Mouse (Mus musculus): Measurements from ENCODE around the gene Amigo1. TPM values are rescaled to one million over a fixed set of nuclear protein-coding genes. Genes with fewer than 3 reads are reported as not detected.

Amigo1 gene
- polyA plus RNA-seq, 1 experiment from 2014 or later: 2.8 TPM

DNA sequence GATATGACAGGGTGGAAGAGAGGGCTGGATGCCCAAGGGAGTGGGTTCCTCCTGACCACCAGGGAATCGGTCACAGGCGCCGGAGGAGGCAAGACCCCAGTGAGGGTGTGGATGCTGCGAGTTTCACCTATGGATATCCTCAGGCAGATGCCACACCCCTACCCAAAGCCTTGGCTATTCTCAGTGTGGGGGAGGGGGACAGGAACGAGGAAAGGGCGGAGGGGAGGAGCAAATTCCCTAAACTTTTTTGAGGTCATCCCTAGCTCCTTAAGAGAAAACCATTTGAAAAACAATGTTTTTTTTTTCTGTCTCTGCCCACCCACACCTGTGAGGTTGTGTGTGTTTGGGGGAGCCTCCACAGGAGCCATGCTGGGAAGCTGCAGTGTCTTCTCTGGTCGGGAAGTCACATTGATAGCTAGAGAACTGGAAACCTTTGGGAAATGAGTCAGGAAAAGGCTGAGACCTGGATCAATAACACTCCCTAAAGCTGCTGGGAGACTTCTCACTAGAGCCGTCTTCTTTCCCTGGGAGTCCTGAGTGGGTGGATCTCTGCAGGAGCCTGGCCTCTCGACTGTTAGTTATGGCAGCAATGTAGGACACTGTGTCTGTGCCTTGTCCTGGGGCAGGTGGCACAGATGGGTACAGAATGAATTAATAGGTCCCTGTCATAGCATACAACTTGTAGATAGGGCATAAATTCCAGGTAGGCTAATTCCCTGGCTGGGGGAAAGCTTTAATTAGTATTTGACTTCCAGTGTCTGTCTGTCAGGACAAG lies 2.8 kb downstream of the Amigo1 start:
- Histone ChIP-seq H3K9me3 (ENCODE audit: control insufficient read depth) (no peaks in the 10 kb centered on the region), H3K4me2 (replicated peaks; ENCODE audit: low read depth) (no peak overlapping the region), H3K27ac (ENCODE audit: low read depth, low read length) (no peak overlapping the region), H3K9ac (ENCODE audit: low read depth, low read length) (no peak overlapping the region), H3K27me3 (replicated peaks; ENCODE audit: control insufficient read depth, insufficient read depth, low read length) (no peaks in the 10 kb centered on the region), H3K36me3 (ENCODE audit: control insufficient read depth, insufficient read depth) (no peaks in the 10 kb centered on the region; the same call in 1 of the 2 replicates), H3K4me1 (replicated peaks; ENCODE audit: control insufficient read depth, insufficient read depth, low read length) (0 out of 2 replicates have a peak, but pooled peaks cover 2% of the 10 kb centered on the region), H3K4me3 (ENCODE audit: low read depth, low read length) (no peak overlapping the region)
- WGBS: 82% methylated on average over 9 of the region's 9 CpGs
- ATAC-seq: no peak
- TF ChIP-seq CTCF (IDR thresholded peaks at IDR 0.05; ENCODE audit: low read depth): no peak

DNA sequence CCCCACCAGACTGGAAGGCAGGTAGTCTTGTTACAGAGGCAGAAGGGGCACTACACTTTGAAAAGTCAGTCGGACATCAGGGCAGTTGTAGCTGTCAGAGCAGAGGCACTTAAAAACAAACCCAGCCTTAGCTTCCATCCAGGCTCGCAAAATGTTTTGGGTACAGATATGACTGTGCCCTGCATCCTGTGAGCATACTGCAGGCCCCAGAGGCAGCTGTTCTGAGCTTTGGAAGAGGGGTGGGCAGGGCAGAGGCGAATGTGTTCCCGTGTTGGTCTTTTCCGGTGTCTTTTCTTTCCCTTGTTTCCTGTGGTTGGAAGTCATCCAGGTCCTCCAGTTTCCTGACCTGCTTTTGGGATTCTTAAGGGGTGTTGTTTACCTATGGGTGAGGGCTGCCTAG lies 3.8 kb downstream of the Amigo1 start:
- Histone ChIP-seq H3K4me2 (replicated peaks; ENCODE audit: low read depth) (peak overlapping the region; percentile 28; the same call in 1 of the 2 replicates), H3K36me3 (ENCODE audit: control insufficient read depth, insufficient read depth) (no peaks in the 10 kb centered on the region; the same call in 1 of the 2 replicates), H3K4me1 (replicated peaks; ENCODE audit: control insufficient read depth, insufficient read depth, low read length) (0 out of 2 replicates have a peak, but pooled peaks cover 2% of the 10 kb centered on the region), H3K9ac (ENCODE audit: low read depth, low read length) (no peak overlapping the region), H3K9me3 (ENCODE audit: control insufficient read depth) (no peaks in the 10 kb centered on the region), H3K27ac (ENCODE audit: low read depth, low read length) (no peak overlapping the region), H3K4me3 (ENCODE audit: low read depth, low read length) (no peak overlapping the region), H3K27me3 (replicated peaks; ENCODE audit: control insufficient read depth, insufficient read depth, low read length) (no peaks in the 10 kb centered on the region)
- ATAC-seq: no peak
- TF ChIP-seq CTCF (IDR thresholded peaks at IDR 0.05; ENCODE audit: low read depth): no peak
- 31% methylated on average over 5 of the region's 5 CpGs for WGBS

DNA sequence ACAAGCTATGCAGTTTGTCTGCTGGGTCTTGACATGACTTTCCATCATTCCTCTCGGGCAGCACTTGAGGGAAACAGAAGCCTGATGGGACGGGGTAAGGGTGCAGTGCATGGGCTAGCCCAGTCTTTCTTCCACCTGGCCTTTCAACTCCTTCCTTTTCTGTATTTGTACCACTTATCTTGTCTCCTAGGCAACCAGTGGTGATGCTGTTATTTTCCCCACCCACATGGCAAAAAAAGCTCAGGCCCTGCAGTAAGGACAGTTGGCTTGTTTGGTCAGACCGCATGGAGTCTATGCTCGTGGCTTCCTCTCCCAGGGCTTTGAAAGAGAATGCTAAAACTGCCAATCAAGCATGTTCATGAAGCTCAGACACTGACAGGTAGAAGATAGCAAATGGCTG lies 7.6 kb downstream of the Amigo1 start:
- H3K4me3 ChIP-seq (ENCODE audit: low read depth, low read length): no peak overlapping the region
- H3K4me1 ChIP-seq (replicated peaks; ENCODE audit: control insufficient read depth, insufficient read depth, low read length): no peaks in the 10 kb centered on the region
- no peak for TF ChIP-seq CTCF (IDR thresholded peaks at IDR 0.05; ENCODE audit: low read depth)
- H3K4me2 ChIP-seq (replicated peaks; ENCODE audit: low read depth): no peak overlapping the region
- no peak for ATAC-seq
- no peaks in the 10 kb centered on the region for H3K9me3 ChIP-seq (ENCODE audit: control insufficient read depth)
- no peak overlapping the region for H3K27ac ChIP-seq (ENCODE audit: low read depth, low read length)
- 54% methylated on average over 4 of the region's 4 CpGs for WGBS
- no peaks in the 10 kb centered on the region for H3K27me3 ChIP-seq (replicated peaks; ENCODE audit: control insufficient read depth, insufficient read depth, low read length)
- H3K36me3 ChIP-seq (ENCODE audit: control insufficient read depth, insufficient read depth): peaks cover 8% of the 10 kb centered on the region; the same call in 1 of the 2 replicates
- H3K9ac ChIP-seq (ENCODE audit: low read depth, low read length): no peak overlapping the region

DNA sequence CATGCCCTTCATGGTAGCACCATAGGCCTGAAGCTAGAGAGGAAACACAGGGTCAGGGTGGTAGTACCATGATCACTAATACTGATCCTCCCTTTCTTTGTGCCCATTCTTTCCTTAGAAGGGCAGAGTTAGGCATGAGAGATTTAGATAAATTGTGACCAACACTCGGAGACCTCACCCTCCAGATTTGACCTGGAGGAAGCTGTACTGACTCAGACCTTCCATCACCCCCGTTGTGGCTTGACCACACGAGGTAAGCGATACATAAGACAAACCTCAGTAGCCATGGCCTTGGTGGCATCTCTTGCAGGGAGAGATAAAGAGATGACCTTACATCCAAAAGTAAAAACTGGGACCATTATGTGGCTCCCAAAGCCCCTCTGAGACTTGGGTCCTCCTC lies 9.2 kb downstream of the Amigo1 start:
- ATAC-seq: no peak

DNA sequence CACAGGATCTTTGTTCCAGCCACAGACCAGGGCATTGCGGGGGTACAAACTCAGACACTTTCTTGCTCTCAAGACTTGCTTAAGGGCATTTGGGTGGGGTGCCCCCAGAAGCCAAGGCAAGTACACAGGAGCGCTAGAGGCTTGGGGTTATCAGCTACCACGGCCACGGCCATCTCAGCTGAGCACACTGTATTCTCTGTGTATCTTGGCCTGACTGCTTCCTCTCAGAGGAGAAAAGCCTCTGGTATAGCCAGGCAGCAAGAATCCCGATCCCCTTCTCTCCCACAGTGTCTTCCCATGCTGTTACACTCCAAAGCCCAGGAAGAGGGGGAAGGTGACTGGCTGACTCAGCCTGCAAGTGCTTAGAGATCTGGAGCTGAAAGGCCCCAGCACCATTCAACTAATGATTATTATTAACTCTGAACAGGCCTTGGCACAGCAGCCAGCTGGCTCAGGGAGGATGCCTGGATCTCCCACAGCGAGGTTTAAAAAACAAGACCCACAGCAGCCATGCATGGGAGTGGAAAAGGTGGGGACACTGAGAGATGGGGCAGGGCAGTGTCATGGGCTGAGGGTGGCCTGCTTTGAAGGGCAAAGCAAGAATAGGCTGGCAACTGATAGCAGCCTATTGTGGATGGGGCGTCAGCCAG lies 9.9 kb downstream of the Amigo1 start:
- no peaks in the 10 kb centered on the region for H3K27me3 ChIP-seq (replicated peaks; ENCODE audit: control insufficient read depth, insufficient read depth, low read length)
- 82% methylated on average over 7 of the region's 7 CpGs for WGBS
- H3K4me3 ChIP-seq (ENCODE audit: low read depth, low read length): no peak overlapping the region
- no peak for TF ChIP-seq CTCF (IDR thresholded peaks at IDR 0.05; ENCODE audit: low read depth)
- no peak for ATAC-seq
- H3K9me3 ChIP-seq (ENCODE audit: control insufficient read depth): no peaks in the 10 kb centered on the region
- no peak overlapping the region for H3K27ac ChIP-seq (ENCODE audit: low read depth, low read length)
- H3K9ac ChIP-seq (ENCODE audit: low read depth, low read length): no peak overlapping the region
- H3K36me3 ChIP-seq (ENCODE audit: control insufficient read depth, insufficient read depth): peaks cover 8% of the 10 kb centered on the region; the same call in 1 of the 2 replicates
- H3K4me1 ChIP-seq (replicated peaks; ENCODE audit: control insufficient read depth, insufficient read depth, low read length): no peaks in the 10 kb centered on the region
- no peak overlapping the region for H3K4me2 ChIP-seq (replicated peaks; ENCODE audit: low read depth)

More for the DNA sequence above, 9.2 kb downstream of the Amigo1 start:
- no peaks in the 10 kb centered on the region for H3K27me3 ChIP-seq (replicated peaks; ENCODE audit: control insufficient read depth, insufficient read depth, low read length)
- H3K27ac ChIP-seq (ENCODE audit: low read depth, low read length): no peak overlapping the region
- 90% methylated on average over 4 of the region's 4 CpGs for WGBS
- no peaks in the 10 kb centered on the region for H3K4me1 ChIP-seq (replicated peaks; ENCODE audit: control insufficient read depth, insufficient read depth, low read length)
- H3K36me3 ChIP-seq (ENCODE audit: control insufficient read depth, insufficient read depth): peaks cover 8% of the 10 kb centered on the region; the same call in 1 of the 2 replicates
- no peaks in the 10 kb centered on the region for H3K9me3 ChIP-seq (ENCODE audit: control insufficient read depth)
- TF ChIP-seq CTCF (IDR thresholded peaks at IDR 0.05; ENCODE audit: low read depth): no peak
- H3K4me2 ChIP-seq (replicated peaks; ENCODE audit: low read depth): no peak overlapping the region
- H3K4me3 ChIP-seq (ENCODE audit: low read depth, low read length): no peak overlapping the region
- H3K9ac ChIP-seq (ENCODE audit: low read depth, low read length): no peak overlapping the region

DNA sequence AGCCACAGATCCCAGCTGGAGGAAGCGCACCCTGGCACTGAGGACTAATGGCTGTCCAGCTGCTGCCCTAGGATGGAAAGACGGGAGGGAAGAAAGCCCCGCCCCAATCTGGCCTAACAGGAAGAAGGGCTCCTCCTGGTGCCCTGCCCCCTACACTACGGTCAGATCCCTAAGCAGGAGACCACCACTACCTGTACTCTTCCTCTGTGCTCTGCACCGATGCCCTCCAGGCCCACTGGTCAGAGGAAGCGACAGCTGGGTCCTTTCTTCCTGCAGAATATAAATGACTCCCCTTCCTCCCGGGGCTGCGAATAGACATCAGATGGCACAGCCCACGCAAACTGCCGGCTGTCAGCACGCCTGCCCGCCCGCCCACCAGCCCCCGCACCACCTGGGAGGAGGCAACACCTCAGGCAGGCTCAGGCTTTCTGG lies 10.9 kb downstream of the Amigo1 start:
- ATAC-seq: no peak

More for the DNA sequence above, 10.9 kb downstream of the Amigo1 start:
- Histone ChIP-seq H3K4me2 (replicated peaks; ENCODE audit: low read depth) (no peak overlapping the region), H3K4me1 (replicated peaks; ENCODE audit: control insufficient read depth, insufficient read depth, low read length) (no peaks in the 10 kb centered on the region), H3K36me3 (ENCODE audit: control insufficient read depth, insufficient read depth) (peaks cover 8% of the 10 kb centered on the region; the same call in 1 of the 2 replicates), H3K4me3 (ENCODE audit: low read depth, low read length) (no peak overlapping the region), H3K27ac (ENCODE audit: low read depth, low read length) (no peak overlapping the region), H3K27me3 (replicated peaks; ENCODE audit: control insufficient read depth, insufficient read depth, low read length) (no peaks in the 10 kb centered on the region), H3K9me3 (ENCODE audit: control insufficient read depth) (no peaks in the 10 kb centered on the region), H3K9ac (ENCODE audit: low read depth, low read length) (no peak overlapping the region; the same call in 1 of the 2 replicates)
- WGBS: 38% methylated on average over 14 of the region's 14 CpGs
- peak; percentile 55 for TF ChIP-seq CTCF (IDR thresholded peaks at IDR 0.05; ENCODE audit: low read depth)

All from intestine, postnatal 0 days (tissue).